Mouse (Mus musculus): Measurements from ENCODE around the gene Kbtbd8. TPM values are rescaled to one million over a fixed set of nuclear protein-coding genes. Genes with fewer than 3 reads are reported as not detected.

Gene Kbtbd8
- polyA plus RNA-seq, 1 experiment from 2014 or later: 6.6 TPM

DNA sequence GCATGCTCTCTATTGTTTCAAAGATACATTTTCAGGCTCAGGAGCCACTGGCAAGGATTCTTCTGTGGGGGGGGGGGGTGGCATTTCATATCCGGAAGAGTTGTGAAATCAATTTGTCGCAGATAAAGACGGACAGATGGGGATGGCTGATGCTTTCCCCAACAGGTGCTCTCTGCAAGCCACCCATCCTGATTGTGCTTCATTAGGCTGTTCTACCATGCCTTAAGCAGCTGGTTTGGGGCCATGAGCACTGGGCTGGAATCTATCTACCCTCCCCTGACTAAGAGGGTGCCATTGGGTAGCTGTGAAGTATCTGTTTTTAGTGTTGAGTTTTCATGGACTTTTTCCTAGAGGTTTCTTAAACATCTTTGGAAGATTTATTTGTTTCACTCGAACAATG lies 33.8 kb downstream of the Kbtbd8 start:
- Histone ChIP-seq H3K9ac (replicated peaks; ENCODE audit: low read length) (no peak overlapping the region), H3K4me3 (ENCODE audit: low read depth, low read length) (no peak overlapping the region), H3K27ac (replicated peaks; ENCODE audit: low read depth, low read length) (no peak overlapping the region), H3K9me3 (replicated peaks; ENCODE audit: control insufficient read depth, low read length) (no peaks in the 10 kb centered on the region), H3K36me3 (replicated peaks; ENCODE audit: control insufficient read depth, insufficient read depth, low read depth, low read length) (no peaks in the 10 kb centered on the region), H3K4me1 (ENCODE audit: control insufficient read depth, insufficient read depth, low read length) (no peaks in the 10 kb centered on the region), H3K27me3 (ENCODE audit: control insufficient read depth, insufficient read depth, low read length) (no peaks in the 10 kb centered on the region; the same call in 1 of the 2 replicates), H3K4me2 (ENCODE audit: low read depth, low read length) (no peak overlapping the region)
- WGBS: 81% methylated on average over 4 of the region's 4 CpGs
- ATAC-seq (replicated peaks; ENCODE audit: insufficient number of reproducible peaks, low FRiP score, low TSS enrichment, low read depth): no peak
- no peak for DNase-seq (ENCODE audit: low spot score)

- Histone ChIP-seq H3K4me1 (ENCODE audit: control insufficient read depth, insufficient read depth, low read length) (no peaks in the 10 kb centered on the region), H3K27ac (replicated peaks; ENCODE audit: low read depth, low read length) (no peak overlapping the region), H3K36me3 (replicated peaks; ENCODE audit: control insufficient read depth, insufficient read depth, low read depth, low read length) (no peaks in the 10 kb centered on the region), H3K4me2 (ENCODE audit: low read depth, low read length) (no peak overlapping the region), H3K4me3 (ENCODE audit: low read depth, low read length) (no peak overlapping the region), H3K27me3 (ENCODE audit: control insufficient read depth, insufficient read depth, low read length) (no peaks in the 10 kb centered on the region; the same call in 1 of the 2 replicates), H3K9ac (replicated peaks; ENCODE audit: low read length) (no peak overlapping the region), H3K9me3 (replicated peaks; ENCODE audit: control insufficient read depth, low read length) (no peaks in the 10 kb centered on the region)
- DNase-seq (ENCODE audit: low spot score) (no peak), ATAC-seq (replicated peaks; ENCODE audit: insufficient number of reproducible peaks, low FRiP score, low TSS enrichment, low read depth) (no peak)
- WGBS: 81% methylated on average over 2 of the region's 2 CpGs
These were observed 34.5 kb downstream of the Kbtbd8 start for GRCm38 (mm10) chr6:95151563-95151962.

DNA sequence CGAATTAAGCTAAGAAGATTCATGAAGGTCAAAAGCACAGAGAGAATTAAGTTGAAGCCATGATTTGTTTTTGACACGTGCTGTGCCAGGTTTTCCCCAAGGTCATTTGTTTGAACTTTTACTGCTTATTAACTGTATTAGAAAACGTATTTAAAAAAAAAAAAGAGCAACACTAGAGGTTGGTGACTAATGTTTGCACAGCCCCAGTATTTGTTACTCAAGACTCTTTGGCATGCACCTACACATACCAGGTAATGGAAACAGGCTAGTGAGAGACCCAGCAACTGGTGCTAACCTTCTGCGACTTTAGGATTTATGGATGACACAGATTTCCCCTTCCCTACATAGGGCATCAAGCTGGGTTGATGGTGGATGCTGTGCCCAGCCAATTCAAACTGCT lies 46.9 kb downstream of the Kbtbd8 start:
- H3K27me3 ChIP-seq (ENCODE audit: control insufficient read depth, insufficient read depth, low read length): no peaks in the 10 kb centered on the region
- no peak overlapping the region for H3K4me2 ChIP-seq (ENCODE audit: low read depth, low read length)
- DNase-seq (ENCODE audit: low spot score) (no peak), ATAC-seq (replicated peaks; ENCODE audit: insufficient number of reproducible peaks, low FRiP score, low TSS enrichment, low read depth) (no peak)
- H3K9me3 ChIP-seq (replicated peaks; ENCODE audit: control insufficient read depth, low read length): no peaks in the 10 kb centered on the region
- 66% methylated on average over 4 of the region's 4 CpGs for WGBS
- H3K4me3 ChIP-seq (ENCODE audit: low read depth, low read length): no peak overlapping the region
- no peak overlapping the region for H3K27ac ChIP-seq (replicated peaks; ENCODE audit: low read depth, low read length)
- no peak overlapping the region for H3K9ac ChIP-seq (replicated peaks; ENCODE audit: low read length)
- no peaks in the 10 kb centered on the region for H3K36me3 ChIP-seq (replicated peaks; ENCODE audit: control insufficient read depth, insufficient read depth, low read depth, low read length)
- H3K4me1 ChIP-seq (ENCODE audit: control insufficient read depth, insufficient read depth, low read length): no peaks in the 10 kb centered on the region

DNA sequence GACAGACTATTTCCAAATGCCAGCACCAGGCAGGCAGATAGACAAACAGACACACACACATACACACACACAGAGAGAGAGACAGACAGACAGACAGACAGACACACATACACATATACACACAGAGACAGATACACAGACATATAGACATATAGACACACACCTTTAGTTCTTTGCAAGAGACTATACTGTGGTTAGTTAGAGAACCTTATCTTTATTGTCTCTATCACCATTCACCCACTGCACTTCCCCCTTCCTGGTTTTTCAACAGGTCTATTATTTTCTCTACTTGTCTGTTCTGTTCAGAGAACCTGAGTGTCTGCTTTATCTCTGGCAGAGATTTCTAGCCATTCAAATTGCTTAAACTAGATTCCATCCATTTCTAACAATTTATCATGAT lies 48.6 kb downstream of the Kbtbd8 start:
- H3K27me3 ChIP-seq (ENCODE audit: control insufficient read depth, insufficient read depth, low read length): no peaks in the 10 kb centered on the region
- no peak overlapping the region for H3K27ac ChIP-seq (replicated peaks; ENCODE audit: low read depth, low read length)
- H3K4me1 ChIP-seq (ENCODE audit: control insufficient read depth, insufficient read depth, low read length): no peaks in the 10 kb centered on the region
- no peaks in the 10 kb centered on the region for H3K36me3 ChIP-seq (replicated peaks; ENCODE audit: control insufficient read depth, insufficient read depth, low read depth, low read length)
- ATAC-seq (replicated peaks; ENCODE audit: insufficient number of reproducible peaks, low FRiP score, low TSS enrichment, low read depth): no peak
- no peak overlapping the region for H3K9ac ChIP-seq (replicated peaks; ENCODE audit: low read length)
- DNase-seq (ENCODE audit: low spot score): no peak
- H3K4me3 ChIP-seq (ENCODE audit: low read depth, low read length): no peak overlapping the region
- H3K4me2 ChIP-seq (ENCODE audit: low read depth, low read length): no peak overlapping the region
- no peaks in the 10 kb centered on the region for H3K9me3 ChIP-seq (replicated peaks; ENCODE audit: control insufficient read depth, low read length)

GRCm38 (mm10) chr6:95167668-95168227 lies 50.7 kb downstream of the Kbtbd8 start:
- Histone ChIP-seq H3K9me3 (replicated peaks; ENCODE audit: control insufficient read depth, low read length) (no peaks in the 10 kb centered on the region), H3K4me3 (ENCODE audit: low read depth, low read length) (no peak overlapping the region), H3K27ac (replicated peaks; ENCODE audit: low read depth, low read length) (no peak overlapping the region), H3K4me2 (ENCODE audit: low read depth, low read length) (no peak overlapping the region), H3K9ac (replicated peaks; ENCODE audit: low read length) (no peak overlapping the region), H3K36me3 (replicated peaks; ENCODE audit: control insufficient read depth, insufficient read depth, low read depth, low read length) (no peaks in the 10 kb centered on the region), H3K27me3 (ENCODE audit: control insufficient read depth, insufficient read depth, low read length) (no peaks in the 10 kb centered on the region), H3K4me1 (ENCODE audit: control insufficient read depth, insufficient read depth, low read length) (no peaks in the 10 kb centered on the region)
- DNase-seq (ENCODE audit: low spot score) (peak; percentile 47), ATAC-seq (replicated peaks; ENCODE audit: insufficient number of reproducible peaks, low FRiP score, low TSS enrichment, low read depth) (no peak; the same call in 1 of the 2 replicates)
- 27% methylated on average over 5 of the region's 5 CpGs for WGBS

DNA sequence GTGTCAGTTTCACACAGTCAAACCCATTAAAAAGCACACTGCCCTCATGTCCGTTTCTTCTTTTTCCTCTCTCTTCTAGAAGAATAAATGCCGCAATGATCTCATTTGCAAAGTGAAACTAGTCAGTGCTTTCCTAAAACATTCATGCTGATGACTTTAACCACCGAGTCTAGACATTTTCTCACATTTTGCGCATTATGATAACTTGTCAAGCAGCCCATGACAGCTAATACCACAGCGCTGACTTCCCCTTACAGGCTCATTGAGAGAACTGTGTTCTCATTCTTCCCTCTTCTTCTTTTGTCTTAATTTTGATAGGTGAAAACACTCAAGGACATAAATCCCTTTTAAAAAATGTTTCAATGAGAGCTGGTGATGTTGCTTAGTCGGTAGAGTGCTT lies 52.4 kb downstream of the Kbtbd8 start:
- Histone ChIP-seq H3K9me3 (replicated peaks; ENCODE audit: control insufficient read depth, low read length) (no peaks in the 10 kb centered on the region), H3K4me3 (ENCODE audit: low read depth, low read length) (no peak overlapping the region), H3K9ac (replicated peaks; ENCODE audit: low read length) (no peak overlapping the region), H3K4me2 (ENCODE audit: low read depth, low read length) (no peak overlapping the region), H3K36me3 (replicated peaks; ENCODE audit: control insufficient read depth, insufficient read depth, low read depth, low read length) (no peaks in the 10 kb centered on the region), H3K27me3 (ENCODE audit: control insufficient read depth, insufficient read depth, low read length) (no peaks in the 10 kb centered on the region), H3K27ac (replicated peaks; ENCODE audit: low read depth, low read length) (no peak overlapping the region), H3K4me1 (ENCODE audit: control insufficient read depth, insufficient read depth, low read length) (no peaks in the 10 kb centered on the region)
- DNase-seq (ENCODE audit: low spot score) (no peak), ATAC-seq (replicated peaks; ENCODE audit: insufficient number of reproducible peaks, low FRiP score, low TSS enrichment, low read depth) (no peak)
- WGBS: 90% methylated on average over 6 of the region's 6 CpGs

- 54% methylated on average over 9 of the region's 9 CpGs for WGBS
These were observed 57.5 kb downstream of the Kbtbd8 start for GRCm38 (mm10) chr6:95174311-95175143.

More at GRCm38 (mm10) chr6:95174311-95175143, 57.5 kb downstream of the Kbtbd8 start:
- Histone ChIP-seq H3K27me3 (ENCODE audit: control insufficient read depth, insufficient read depth, low read length) (no peaks in the 10 kb centered on the region), H3K27ac (replicated peaks; ENCODE audit: low read depth, low read length) (no peak overlapping the region), H3K4me3 (ENCODE audit: low read depth, low read length) (no peak overlapping the region), H3K4me1 (ENCODE audit: control insufficient read depth, insufficient read depth, low read length) (no peaks in the 10 kb centered on the region), H3K9ac (replicated peaks; ENCODE audit: low read length) (no peak overlapping the region), H3K9me3 (replicated peaks; ENCODE audit: control insufficient read depth, low read length) (no peaks in the 10 kb centered on the region), H3K4me2 (ENCODE audit: low read depth, low read length) (no peak overlapping the region), H3K36me3 (replicated peaks; ENCODE audit: control insufficient read depth, insufficient read depth, low read depth, low read length) (no peaks in the 10 kb centered on the region)
- DNase-seq (ENCODE audit: low spot score) (no peak), ATAC-seq (replicated peaks; ENCODE audit: insufficient number of reproducible peaks, low FRiP score, low TSS enrichment, low read depth) (no peak)

Data from embryonic facial prominence, embryonic 11.5 days (tissue).